Mouse (Mus musculus): Measurements from ENCODE around the gene Tbc1d30. TPM values are rescaled to one million over a fixed set of nuclear protein-coding genes. Genes with fewer than 3 reads are reported as not detected.

The Tbc1d30 gene
- total RNA-seq (2021) = under 1 TPM; 0.86 to 0.87 TPM
- long read RNA-seq, experiment 1 = 0 reads
- long read RNA-seq, experiment 2 = 0 reads

DNA sequence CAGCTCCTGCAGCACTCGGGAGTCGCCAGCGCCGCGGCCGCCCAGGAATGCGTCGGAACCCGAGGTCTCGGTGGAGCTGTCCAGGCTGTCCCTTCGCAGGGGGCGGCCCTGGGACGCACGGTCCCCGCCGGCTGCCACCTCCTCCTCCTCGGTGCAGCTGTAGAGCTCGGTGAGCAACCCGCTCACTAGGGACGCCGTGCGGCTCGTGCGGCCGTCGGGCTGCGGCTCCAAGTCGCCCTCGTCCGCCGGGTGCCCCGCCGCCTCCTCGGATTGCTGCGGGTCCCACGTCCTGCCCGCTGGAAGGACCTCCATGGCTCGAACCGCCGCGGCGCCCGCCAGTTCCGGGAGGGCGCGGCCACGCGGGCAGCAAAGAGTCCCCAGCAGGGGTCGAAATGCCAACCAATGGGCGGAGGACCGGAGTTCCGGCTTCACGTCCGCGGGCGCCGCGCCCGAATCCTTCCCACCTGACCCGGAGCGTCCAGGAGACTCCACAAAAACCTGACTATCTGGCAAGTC is at the start of gene Tbc1d30:
Gene Tbc1d30, minus strand, starts transcription at position 213 of the 516 bp plus-strand sequence.
- peak; percentile 45 for DNase-seq

- no peak for DNase-seq
Measured at GRCm38 (mm10) chr10:121398599-121398998, 47.5 kb upstream of the Tbc1d30 start.

GRCm38 (mm10) chr10:121395542-121396176 is 44.6 kb upstream of the Tbc1d30 start:
- DNase-seq = peak; percentile 45

DNA sequence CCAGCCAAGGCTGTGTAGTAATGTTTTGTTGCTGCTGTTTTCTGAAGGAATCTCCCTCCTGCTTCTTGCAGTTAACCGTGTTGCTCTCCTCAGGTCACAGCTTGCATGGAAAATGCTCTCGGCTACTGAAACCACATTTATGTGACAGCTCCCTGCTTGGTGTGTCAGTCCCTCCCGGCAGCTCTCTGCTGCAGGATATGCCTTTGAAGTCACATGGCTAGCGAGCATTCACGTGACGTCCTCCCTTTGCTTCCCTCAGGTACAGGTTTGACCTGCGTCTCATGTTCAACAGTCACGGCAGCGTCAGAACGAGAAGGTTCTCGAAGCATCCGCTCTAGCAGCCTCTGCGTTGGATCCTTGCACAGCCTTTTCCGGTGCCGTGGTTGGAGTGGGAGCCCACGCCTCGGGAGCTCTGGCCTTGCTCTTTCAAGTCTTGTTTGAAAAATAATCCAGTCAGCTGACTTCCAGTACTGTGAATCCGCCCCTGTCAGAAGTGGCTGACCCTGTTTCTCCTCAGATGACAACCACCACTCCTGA is 43.8 kb upstream of the Tbc1d30 start:
- DNase-seq = no peak

- no peak for DNase-seq
Measured at GRCm38 (mm10) chr10:121394270-121394669, 43.2 kb upstream of the Tbc1d30 start.

GRCm38 (mm10) chr10:121391901-121392300 is 40.8 kb upstream of the Tbc1d30 start:
- DNase-seq = no peak

DNA sequence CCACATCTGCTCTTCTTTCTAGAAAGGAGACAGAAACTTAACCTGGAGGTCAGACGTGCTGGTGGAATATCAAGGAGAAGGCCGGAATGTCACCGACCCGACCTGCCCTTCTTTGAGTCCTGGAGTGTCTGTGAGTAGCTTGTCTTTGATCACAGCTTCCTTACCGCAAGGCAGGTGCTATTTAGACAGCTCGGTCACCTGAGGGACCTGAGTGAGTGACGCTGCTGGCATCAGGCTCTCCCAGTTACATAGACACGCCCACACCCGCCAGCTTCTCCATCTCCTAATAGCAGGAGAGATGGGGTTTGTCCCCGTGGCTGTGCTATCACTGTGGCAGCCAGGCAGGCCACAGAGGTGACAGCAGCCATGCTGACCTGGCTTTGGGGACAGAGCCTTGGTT is 39.5 kb upstream of the Tbc1d30 start:
- DNase-seq = no peak

GRCm38 (mm10) chr10:121386347-121386746 is 35.3 kb upstream of the Tbc1d30 start:
- no peak for DNase-seq

GRCm38 (mm10) chr10:121385695-121386094 is 34.6 kb upstream of the Tbc1d30 start:
- no peak for DNase-seq

DNA sequence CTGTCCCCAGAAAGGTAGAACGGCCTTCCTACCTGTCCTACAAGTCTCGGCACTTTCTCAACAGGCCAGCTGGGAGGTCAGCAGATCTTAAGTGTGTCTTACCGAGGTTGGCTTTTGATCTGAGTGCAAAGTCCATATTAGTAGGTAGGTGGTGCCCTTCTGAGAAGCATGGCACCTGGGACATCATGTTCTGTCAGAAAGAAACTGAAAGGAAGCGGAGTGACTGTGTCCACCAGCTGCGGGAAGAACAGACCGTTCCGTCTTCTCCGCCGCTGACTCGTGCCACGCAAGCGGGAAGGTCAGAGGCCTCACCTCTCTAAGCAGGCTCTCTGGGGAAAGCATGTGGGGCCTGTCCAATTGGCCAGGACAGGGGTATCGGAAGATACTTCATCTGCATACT is 33.6 kb upstream of the Tbc1d30 start:
- DNase-seq = no peak

DNA sequence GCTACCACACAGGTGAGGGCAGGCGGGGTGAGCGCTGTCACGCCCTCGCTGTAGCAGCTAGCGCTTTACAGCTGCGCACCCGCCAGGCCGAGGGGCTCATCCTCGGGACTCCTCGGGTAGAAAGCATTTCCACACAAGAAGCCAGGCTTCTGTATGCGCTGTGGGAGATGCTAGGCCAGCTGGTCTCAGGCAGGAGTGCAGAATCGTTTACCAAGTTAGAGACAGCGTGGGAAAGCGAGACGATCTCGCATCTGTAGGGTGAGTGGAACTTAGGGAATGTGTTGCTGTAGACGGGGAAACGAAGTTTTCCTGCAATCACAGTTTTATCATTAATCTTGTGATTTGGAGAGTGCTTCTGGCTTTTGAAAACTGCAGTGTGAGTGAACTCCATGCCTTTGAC is 30.2 kb upstream of the Tbc1d30 start:
- no peak for DNase-seq

- no peak for DNase-seq
Measured at GRCm38 (mm10) chr10:121379387-121379786, 28.3 kb upstream of the Tbc1d30 start.

DNA sequence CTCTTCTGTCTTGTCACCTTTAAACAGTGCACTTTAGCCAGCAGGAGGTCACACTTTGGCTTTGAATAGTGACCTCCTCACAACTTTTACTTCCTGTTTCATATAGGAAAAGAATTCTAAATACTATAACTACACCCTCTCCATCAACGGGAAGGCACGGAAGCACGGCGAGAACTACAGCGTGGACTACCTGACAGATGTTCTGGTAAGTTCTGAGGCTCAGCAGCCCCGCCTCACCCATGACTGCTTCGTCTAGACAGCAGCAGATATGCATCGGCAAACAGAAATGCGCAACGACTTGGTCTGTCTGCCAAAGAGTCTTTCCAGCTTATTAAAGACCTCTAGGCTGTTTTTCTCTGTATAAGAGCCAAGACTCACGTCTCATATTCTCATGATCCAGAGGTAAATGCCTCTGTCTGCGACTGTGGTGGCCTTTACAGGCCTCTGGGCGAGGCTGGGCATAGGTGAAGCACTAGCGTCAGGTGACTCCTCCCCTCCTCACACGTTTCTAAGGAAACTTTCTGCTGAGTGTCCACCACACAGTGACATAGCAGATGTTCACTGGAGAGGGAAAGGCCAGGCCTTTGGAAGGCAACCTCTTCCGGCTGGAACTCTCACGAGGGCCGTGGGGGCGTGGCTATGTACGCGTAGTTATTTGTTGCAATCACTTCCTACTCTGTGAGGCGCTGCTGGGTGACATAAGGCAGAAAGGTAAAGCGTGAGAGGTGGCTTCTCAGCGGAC is 25.6 kb upstream of the Tbc1d30 start:
- DNase-seq = no peak

GRCm38 (mm10) chr10:121375649-121376493 is 24.8 kb upstream of the Tbc1d30 start:
- no peak for DNase-seq

DNA sequence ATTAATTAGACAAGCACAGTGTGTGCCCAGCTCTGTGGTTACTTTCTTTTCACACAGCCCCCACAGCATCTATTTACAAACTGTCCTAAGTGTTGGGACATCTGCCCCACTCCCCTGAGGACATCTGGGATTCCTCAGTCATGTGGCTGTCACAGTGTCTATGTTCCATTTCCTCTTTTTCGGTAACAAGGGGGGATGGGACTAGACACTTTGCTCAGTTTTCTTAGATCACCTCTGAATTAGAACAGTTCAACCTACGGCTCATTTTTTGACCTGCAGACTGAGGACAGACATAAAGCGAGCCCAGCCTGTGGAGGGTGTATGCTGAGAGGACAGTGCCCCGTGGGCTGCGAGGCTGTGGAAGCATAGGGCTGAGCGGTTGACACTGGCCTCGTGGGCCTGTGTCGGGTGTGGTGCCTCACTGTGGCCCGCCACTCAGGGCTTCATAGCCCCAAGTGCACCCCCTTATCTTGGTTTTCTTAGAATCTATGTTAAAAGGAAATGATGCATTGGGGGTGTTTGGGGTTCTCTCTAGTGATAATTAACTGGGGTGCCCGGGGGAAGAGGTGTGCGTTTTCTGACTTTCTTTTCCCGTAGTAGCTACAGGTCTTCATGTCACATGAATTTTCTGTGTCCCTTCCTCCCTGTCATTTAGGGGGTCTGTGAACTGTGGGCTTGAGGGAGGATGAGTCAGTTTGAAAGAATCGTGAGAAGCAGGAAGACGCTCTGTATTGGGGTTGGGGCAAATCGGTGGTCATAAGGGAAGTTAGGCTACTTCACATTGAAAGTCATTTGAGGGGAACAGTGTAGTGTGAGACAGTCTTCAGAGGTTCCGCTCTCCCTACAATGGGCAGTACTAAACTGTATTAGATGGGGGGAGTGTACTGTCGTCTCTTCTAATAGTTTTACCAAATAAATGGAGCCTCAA is 23.9 kb upstream of the Tbc1d30 start:
- no peak for DNase-seq

DNA sequence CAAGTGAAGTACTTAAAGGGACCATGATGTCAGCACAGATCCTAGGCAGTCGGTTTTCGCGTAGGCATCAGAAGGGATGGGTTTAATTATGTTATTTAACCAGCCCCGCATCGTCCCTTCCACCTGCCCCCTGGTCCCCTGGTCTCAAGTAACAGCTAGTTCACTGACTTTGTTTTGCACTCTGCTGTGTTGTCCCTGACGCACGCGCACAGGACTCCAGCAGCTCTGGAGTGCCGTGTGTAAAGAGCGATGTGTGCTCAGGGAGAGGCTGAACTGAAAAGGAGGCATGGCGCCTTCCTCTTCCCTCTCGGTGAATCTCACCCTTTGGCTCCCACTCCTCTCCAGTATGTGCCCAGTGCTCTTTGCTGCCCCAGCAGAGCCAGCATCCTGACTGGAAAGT is 22.9 kb upstream of the Tbc1d30 start:
- DNase-seq = no peak

- no peak for DNase-seq
Measured at GRCm38 (mm10) chr10:121370777-121371176, 19.7 kb upstream of the Tbc1d30 start.

DNA sequence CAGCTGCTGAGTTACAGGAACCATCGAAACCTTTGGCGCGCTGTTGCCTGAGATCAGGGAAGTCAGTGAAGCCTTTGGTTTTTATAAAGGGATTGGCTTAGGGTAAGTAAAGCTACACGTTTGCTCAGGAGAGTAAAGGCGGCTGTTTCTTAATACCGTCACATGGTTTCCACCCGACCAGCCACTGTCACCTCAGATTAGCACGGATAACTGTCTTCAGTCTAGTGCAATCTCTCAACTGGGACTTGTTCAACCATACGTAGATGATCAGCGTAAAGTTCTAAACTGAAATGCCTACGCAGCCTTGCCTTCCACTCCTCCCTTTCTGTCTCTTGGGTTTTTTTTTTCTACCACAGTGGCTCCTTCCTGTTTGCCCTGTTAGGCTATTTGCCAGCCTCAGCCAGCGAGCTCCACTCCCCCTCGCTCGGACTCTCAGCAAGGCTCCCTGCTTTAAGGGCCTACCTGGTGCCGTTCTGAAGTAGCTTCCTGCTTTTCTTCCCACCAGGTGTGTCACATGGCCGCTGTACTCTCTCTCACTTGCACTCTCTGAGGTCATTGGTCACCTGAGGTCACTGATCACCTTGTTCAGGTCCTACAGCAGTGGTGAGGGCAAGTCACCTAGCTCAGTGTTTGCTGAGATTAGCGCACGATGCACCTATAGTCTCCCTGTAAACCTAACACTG is 17.8 kb upstream of the Tbc1d30 start:
- no peak for DNase-seq

DNA sequence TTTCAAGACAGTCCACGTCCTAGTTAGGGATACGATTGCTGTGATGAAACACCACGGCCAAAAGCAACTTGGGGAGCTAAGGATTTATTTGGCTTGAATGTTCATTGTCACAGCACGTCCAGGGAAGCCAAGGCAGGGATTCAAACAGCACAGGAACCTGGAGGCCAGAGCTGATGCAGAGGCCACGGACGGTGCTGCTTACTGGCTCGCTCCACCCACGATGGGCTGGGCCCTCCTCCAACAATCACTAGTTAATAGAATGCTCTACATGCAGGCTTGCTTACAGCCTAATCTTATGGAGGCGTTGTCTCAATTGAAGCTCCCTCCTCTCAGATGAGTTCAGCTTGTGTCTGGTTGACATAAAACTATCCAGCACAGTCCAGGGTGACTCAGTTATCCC is 16.7 kb upstream of the Tbc1d30 start:
- no peak for DNase-seq

GRCm38 (mm10) chr10:121367271-121367670 is 16.2 kb upstream of the Tbc1d30 start:
- DNase-seq = no peak
